Mouse (Mus musculus) CH12.LX (cell line): ENCODE measurements around the gene Hmgcl. TPM values are rescaled to one million over a fixed set of nuclear protein-coding genes. Genes with fewer than 3 reads are reported as not detected.

Experiments
- DNase-seq: peaks from one replicate; pipeline ENCODE4 v3.0.0-alpha.2; 2013; ENCODE audit errors: extremely low read depth
- H3K27ac ChIP-seq: 2 replicates; pipeline ENCODE4 v1.5.1; 2012; ENCODE audit warnings: low read depth, mild to moderate bottlenecking, control low read depth, moderate library complexity; ENCODE audit not compliant: insufficient read depth
- H3K27me3 ChIP-seq: replicated peaks from 2 replicates; pipeline ENCODE3; 2012; ENCODE audit warnings: inconsistent platforms
- H3K36me3 ChIP-seq, 2 experiments: replicated peaks in 1 of 2; 2 replicates each; pipeline versions ENCODE3 to v1.6.1; 2012; ENCODE audit warnings: inconsistent platforms in 1 of 2, low read length in 1 of 2, mild to moderate bottlenecking in 1 of 2, mixed read lengths in 1 of 2, moderate library complexity in 1 of 2; ENCODE audit not compliant: control insufficient read depth in 1 of 2, insufficient read depth in 1 of 2
- H3K4me1 ChIP-seq, 2 experiments: 2 replicates each; pipeline ENCODE4 v1.6.1; 2012; ENCODE audit warnings: inconsistent platforms in 1 of 2, moderate library complexity in 1 of 2; ENCODE audit not compliant: insufficient read depth in 2 of 2, control insufficient read depth in 1 of 2
- H3K4me2 ChIP-seq: 2 replicates; pipeline ENCODE4 v1.6.1; 2012; ENCODE audit warnings: low read depth, mild to moderate bottlenecking, control low read depth; ENCODE audit not compliant: poor library complexity, insufficient read depth, severe bottlenecking
- H3K4me3 ChIP-seq, 3 experiments: fragments of 150-350 bp in 1 of 3; sonication (generic) in 1 of 3; replicated peaks in 1 of 3; 2 replicates each; pipeline versions ENCODE3 to v1.5.1; 2011 to 2012; ENCODE audit warnings: low read depth in 2 of 3, low read length in 2 of 3, mild to moderate bottlenecking in 2 of 3, moderate library complexity in 2 of 3, control low read depth in 1 of 3, improper control_type of control experiment in 1 of 3, inconsistent platforms in 1 of 3, mixed read lengths in 1 of 3; ENCODE audit not compliant: poor library complexity in 1 of 3
- H3K79me2 ChIP-seq: replicated peaks from 2 replicates; pipeline ENCODE4 v1.6.1; 2012; ENCODE audit warnings: mild to moderate bottlenecking, moderate library complexity; ENCODE audit not compliant: control insufficient read depth, poor library complexity, insufficient read depth, severe bottlenecking; ENCODE audit errors: extremely low read depth
- H3K9ac ChIP-seq: 2 replicates; pipeline ENCODE4 v1.6.1; 2012; ENCODE audit warnings: low read depth, mild to moderate bottlenecking, control low read depth, moderate library complexity; ENCODE audit not compliant: insufficient read depth
- H3K9me3 ChIP-seq: replicated peaks from 2 replicates; pipeline ENCODE3; 2012; ENCODE audit warnings: low read length, inconsistent platforms, mixed read lengths
- BHLHE40 ChIP-seq: IDR thresholded peaks from 2 replicates; pipeline ENCODE4 v1.6.1; 2011; ENCODE audit warnings: mild to moderate bottlenecking, low read depth, low read length, improper control_type of control experiment
- CHD2 ChIP-seq: IDR thresholded peaks from 2 replicates; pipeline ENCODE4 v1.6.1; 2011; ENCODE audit warnings: low read length, improper control_type of control experiment
- CTCF ChIP-seq, 2 experiments: IDR thresholded peaks in 1 of 2; conservative IDR thresholded peaks in 1 of 2; 2 replicates each; pipeline ENCODE4 v1.5.1; 2011 to 2012; ENCODE audit warnings: low read depth in 2 of 2, low read length in 2 of 2, improper control_type of control experiment in 1 of 2, inconsistent platforms in 1 of 2, mild to moderate bottlenecking in 1 of 2, moderate library complexity in 1 of 2
- ELF1 ChIP-seq: IDR thresholded peaks from 2 replicates; pipeline ENCODE4 v1.6.1; 2014; ENCODE audit warnings: low read depth, mild to moderate bottlenecking, inconsistent platforms, low read length, improper control_type of control experiment
- ETS1 ChIP-seq: conservative IDR thresholded peaks from 2 replicates; pipeline ENCODE4 v1.6.1; 2012; ENCODE audit warnings: low read depth, mild to moderate bottlenecking, inconsistent platforms, low read length, improper control_type of control experiment, moderate library complexity
- IRF4 ChIP-seq: IDR thresholded peaks from 2 replicates; pipeline ENCODE4 v1.6.1; 2014; ENCODE audit warnings: low read depth, mild to moderate bottlenecking, inconsistent platforms, low read length, improper control_type of control experiment
- JUN ChIP-seq: IDR thresholded peaks from 2 replicates; pipeline ENCODE4 v1.6.1; 2011; ENCODE audit warnings: low read depth, mild to moderate bottlenecking, low read length, improper control_type of control experiment, moderate library complexity; ENCODE audit not compliant: insufficient read depth
- KAT2A ChIP-seq: IDR thresholded peaks from 2 replicates; pipeline ENCODE4 v1.6.1; 2012; ENCODE audit warnings: low read length, improper control_type of control experiment, inconsistent platforms; ENCODE audit not compliant: insufficient replicate concordance
- MAX ChIP-seq: IDR thresholded peaks from 2 replicates; pipeline ENCODE4 v1.6.1; 2011; ENCODE audit warnings: low read length, improper control_type of control experiment
- MEF2A ChIP-seq: IDR thresholded peaks from 2 replicates; pipeline ENCODE4 v1.6.1; 2014; ENCODE audit warnings: low read depth, mild to moderate bottlenecking, inconsistent platforms, low read length, improper control_type of control experiment, borderline replicate concordance
- NRF1 ChIP-seq: IDR thresholded peaks from 2 replicates; pipeline ENCODE4 v1.6.1; 2014; ENCODE audit warnings: low read depth, mild to moderate bottlenecking, inconsistent platforms, low read length, improper control_type of control experiment, moderate library complexity
- RAD21 ChIP-seq: IDR thresholded peaks from 2 replicates; pipeline ENCODE4 v1.6.1; 2011; ENCODE audit warnings: low read depth, mild to moderate bottlenecking, low read length, improper control_type of control experiment, moderate library complexity
- SMC3 ChIP-seq: IDR thresholded peaks from 2 replicates; pipeline ENCODE4 v1.6.1; 2011; ENCODE audit warnings: low read depth, low read length, improper control_type of control experiment
- TBP ChIP-seq: conservative IDR thresholded peaks from 2 replicates; pipeline ENCODE4 v1.6.1; 2011; ENCODE audit warnings: low read depth, low read length, improper control_type of control experiment
- TCF12 ChIP-seq: IDR thresholded peaks from 2 replicates; pipeline ENCODE4 v1.6.1; 2014; ENCODE audit warnings: low read depth, mild to moderate bottlenecking, inconsistent platforms, low read length, improper control_type of control experiment
- USF2 ChIP-seq: conservative IDR thresholded peaks from 2 replicates; pipeline ENCODE4 v1.6.1; 2011; ENCODE audit warnings: low read depth, low read length, improper control_type of control experiment
- ZC3H11A ChIP-seq: IDR thresholded peaks from 2 replicates; pipeline ENCODE4 v1.6.1; 2012; ENCODE audit warnings: low read depth, mild to moderate bottlenecking, inconsistent platforms, low read length, improper control_type of control experiment
- ZMIZ1 ChIP-seq: IDR thresholded peaks from 2 replicates; pipeline ENCODE4 v1.6.1; 2012; ENCODE audit warnings: low read depth, mild to moderate bottlenecking, inconsistent platforms, low read length, improper control_type of control experiment
- ZNF384 ChIP-seq: IDR thresholded peaks from 2 replicates; pipeline ENCODE4 v1.6.1; 2012; ENCODE audit warnings: low read depth, low read length, improper control_type of control experiment, inconsistent platforms
- dilution Hi-C: fragments of 300-500 bp; cut with MboI; formaldehyde crosslinking; loops from 2 replicates; pipeline ENCODE4 v1.14.3; 2020; ENCODE audit warnings: low sequenced_read_pairs; ENCODE audit not compliant: extremely low pct_unique_long_range_greater_than_20kb, extremely low pct_ligation_motif_present
- in situ Hi-C: fragments of 300-500 bp; cut with MboI; formaldehyde crosslinking; loops from 3 replicates; pipeline ENCODE4 v1.14.3; 2019; ENCODE audit warnings: low sequenced_read_pairs, low pct_ligation_motif_present, low pct_unique_long_range_greater_than_20kb, mixed read lengths
- polyA plus RNA-seq: library from polyadenylated mRNA; unstranded; fragments of >175 nt; gene quantifications from 2 replicates; pipeline ENCODE4 v1.2.1, GENCODE M21; 2012; ENCODE audit warnings: low read depth; ENCODE audit not compliant: insufficient read length
- total RNA-seq, 2 experiments: library from RNA; depleted of rRNA; stranded (reverse); fragments of 300-350 nt in 1 of 2; fragments of >200 nt in 1 of 2; gene quantifications; 2 replicates each; pipeline ENCODE4 v1.2.3; 2012 to 2014

The Hmgcl gene
- total and polyA plus RNA-seq, 3 experiments = 27.2 to 42.7 (median 39.5) TPM

DNA sequence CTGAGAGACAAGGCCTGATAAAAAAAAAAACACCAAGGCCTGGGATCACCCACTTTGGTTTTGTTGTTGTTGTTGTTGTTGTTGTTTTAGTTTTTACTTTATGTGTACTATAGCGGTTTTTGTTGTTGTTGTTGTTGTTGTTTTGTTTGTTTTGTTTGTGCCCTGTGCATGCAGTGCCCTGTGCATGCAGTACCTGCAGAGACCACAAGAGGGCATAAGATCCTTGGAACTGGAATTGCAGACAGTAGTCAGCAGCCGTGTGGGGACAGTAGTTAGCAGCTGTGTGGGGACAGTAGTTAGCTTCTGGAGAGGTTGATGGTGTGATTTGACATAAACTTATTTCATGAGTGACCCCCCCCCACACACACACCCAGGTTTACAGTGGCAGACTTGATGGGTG, 8.0 kb downstream of the Hmgcl start:
- Histone ChIP-seq H3K4me3 (no peak overlapping the region), H3K4me1 (0 out of 4 replicates have a peak, but pooled peaks cover 0 to 7% of the 10 kb centered on the region in 2 experiments), H3K9ac (no peak overlapping the region), H3K9me3 (peaks cover 11% of the 10 kb centered on the region), H3K27me3 (no peaks in the 10 kb centered on the region), H3K4me2 (no peak overlapping the region), H3K79me2 (no peaks in the 10 kb centered on the region), H3K36me3 (peaks cover 46 to 74% of the 10 kb centered on the region in 2 experiments), H3K27ac (no peak overlapping the region)
- no peak for DNase-seq
- TF ChIP-seq CTCF (conservative IDR thresholded peaks at IDR 0.05 in 1 of 2, IDR thresholded peaks at IDR 0.05 in 1 of 2; ENCODE audit: low read depth in 2 of 2, low read length in 2 of 2) (peak; percentile 45 to 63), JUN (no peak), RAD21 (peak; percentile 46), SMC3 (peak; percentile 42)
- in situ Hi-C loops = no loop called here
- dilution Hi-C loops = no loop called here

DNA sequence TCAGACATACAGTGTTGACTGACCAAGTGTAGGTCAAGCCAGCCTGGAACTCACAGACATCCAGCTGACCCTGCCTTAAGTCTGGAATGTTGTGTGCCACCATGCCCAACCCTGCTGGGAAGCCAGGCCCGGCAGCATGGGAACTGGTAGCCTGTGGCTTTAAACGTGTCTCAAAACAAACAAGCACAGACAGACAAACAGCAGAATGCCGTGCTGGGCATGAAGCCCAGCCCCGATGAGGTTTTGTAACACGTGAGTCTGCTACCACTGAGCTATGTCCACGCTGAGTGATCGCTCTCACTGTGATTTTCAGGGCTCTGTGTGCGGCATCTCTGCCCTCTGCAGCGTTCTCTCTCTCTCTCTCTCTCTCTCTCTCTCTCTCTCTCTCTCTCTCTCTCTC, 9.6 kb downstream of the Hmgcl start:
- no peaks in the 10 kb centered on the region for H3K79me2 ChIP-seq
- H3K36me3 ChIP-seq = peaks cover 49 to 80% of the 10 kb centered on the region in 2 experiments
- TF ChIP-seq KAT2A (no peak), MAX (no peak), USF2 (no peak), ZNF384 (no peak), ZC3H11A (no peak), ELF1 (no peak), NRF1 (no peak), SMC3 (no peak), IRF4 (no peak), MEF2A (no peak), CHD2 (no peak)
- no peaks in the 10 kb centered on the region for H3K27me3 ChIP-seq
- in situ Hi-C loops (no loop called here), dilution Hi-C loops (no loop called here)
- peaks cover 0 to 11% of the 10 kb centered on the region in 2 experiments; a peak in 1 of 4 replicates for H3K4me1 ChIP-seq
- H3K9me3 ChIP-seq = peaks cover 11% of the 10 kb centered on the region
- no peak overlapping the region for H3K4me2 ChIP-seq
- no peak overlapping the region for H3K9ac ChIP-seq
- H3K4me3 ChIP-seq = no peak overlapping the region
- H3K27ac ChIP-seq = no peak overlapping the region
- no peak for DNase-seq

DNA sequence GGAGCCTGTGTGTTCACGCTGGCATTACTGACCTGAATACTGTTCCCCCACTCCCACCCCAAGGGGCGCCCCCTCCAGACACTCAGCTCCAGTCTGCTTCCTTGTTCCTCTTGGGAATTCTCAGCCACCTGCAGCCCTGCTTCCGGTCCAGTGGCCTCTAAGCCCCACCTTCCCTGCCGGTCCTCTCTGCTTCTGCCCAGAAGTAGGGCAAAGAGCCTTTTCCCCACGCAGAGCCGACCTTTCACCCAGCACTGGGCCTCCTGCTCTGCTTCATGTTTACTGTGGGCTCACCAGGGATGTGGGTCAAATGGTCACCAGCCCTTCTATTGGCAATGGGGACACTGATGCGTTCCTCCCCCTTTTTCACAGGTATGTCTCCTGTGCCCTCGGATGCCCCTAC, 12.1 kb downstream of the Hmgcl start:
- in situ Hi-C loops = no loop called here
- no peak overlapping the region for H3K9ac ChIP-seq
- no peaks in the 10 kb centered on the region for H3K79me2 ChIP-seq
- H3K36me3 ChIP-seq = peaks cover 41 to 75% of the 10 kb centered on the region in 2 experiments
- H3K27ac ChIP-seq = no peak overlapping the region
- no peak overlapping the region for H3K4me3 ChIP-seq
- no peak for DNase-seq
- no peak for TF ChIP-seq ZMIZ1
- TF ChIP-seq ETS1 = no peak
- no peak for TF ChIP-seq TBP
- no peak for TF ChIP-seq TCF12
- no peak for TF ChIP-seq USF2
- no peak for TF ChIP-seq BHLHE40
- no peak overlapping the region for H3K4me2 ChIP-seq
- H3K27me3 ChIP-seq = no peaks in the 10 kb centered on the region
- dilution Hi-C loops = no loop called here
- no peaks in the 10 kb centered on the region for H3K9me3 ChIP-seq
- peaks cover 0 to 19% of the 10 kb centered on the region in 2 experiments; a peak in 2 of 4 replicates for H3K4me1 ChIP-seq
